Mouse (Mus musculus) kidney, embryonic 14.5 days (tissue): ENCODE results near the gene Mfsd8. TPM values are rescaled to one million over a fixed set of nuclear protein-coding genes. Genes with fewer than 3 reads are reported as not detected.

Experiments used
- polyA plus RNA-seq: library from polyadenylated mRNA; unstranded; fragments of >200 nt; fragmentation: Nextera tagmentation; extraction: Ambion mirVana; gene quantifications from 2 replicates; pipeline ENCODE4 v1.2.1, GENCODE M21; 2014

Mfsd8 gene
- polyA plus RNA-seq, 1 experiment from 2014 or later, result 8.1 TPM

Other genes starting within 250 kb of the Mfsd8 start
- 0.28 TPM in 1 of 2 replicates, not detected in the other for gene Slc25a31, start 138.0 kb downstream of the Mfsd8 start, polyA plus RNA-seq
- gene Hspa4l, start 102.4 kb downstream of the Mfsd8 start, polyA plus RNA-seq, result 4.3 and 8.8 TPM in 2 replicates
- gene Plk4, start 46.9 kb downstream of the Mfsd8 start, polyA plus RNA-seq, result 48.7 and 74.8 TPM in 2 replicates
- gene Abhd18, start 84 bp upstream of the Mfsd8 start, polyA plus RNA-seq, result 6.0 and 6.1 TPM in 2 replicates
- gene 1700034I23Rik, start 55.7 kb upstream of the Mfsd8 start, polyA plus RNA-seq, result 0.16 TPM in 1 of 2 replicates, not detected in the other
- 6.3 and 7.4 TPM in 2 replicates for gene Larp1b, start 102.9 kb upstream of the Mfsd8 start, polyA plus RNA-seq
- 22.8 and 28.9 TPM in 2 replicates for gene Pgrmc2, start 236.2 kb upstream of the Mfsd8 start, polyA plus RNA-seq